Mouse (Mus musculus) ES-Bruce4 (cell line): ENCODE results near the gene Abca8a. TPM values are rescaled to one million over a fixed set of nuclear protein-coding genes. Genes with fewer than 3 reads are reported as not detected.
"Not testable (repeated sequence)": the region's sequence is repeated elsewhere in the genome, so short reads cannot be mapped to it uniquely, and the experiment has no call there.

Experiments
- H3K27ac ChIP-seq: 2 replicates; pipeline ENCODE4 v1.5.1; 2012; ENCODE audit warnings: low read length, inconsistent platforms; ENCODE audit not compliant: insufficient read depth
- H3K27me3 ChIP-seq: 2 replicates; pipeline ENCODE4 v1.6.1; 2012; ENCODE audit warnings: mild to moderate bottlenecking, low read length, inconsistent platforms; ENCODE audit not compliant: control insufficient read depth, poor library complexity, insufficient read depth, severe bottlenecking
- H3K36me3 ChIP-seq: 2 replicates; pipeline ENCODE4 v1.6.1; 2012; ENCODE audit warnings: inconsistent platforms, mild to moderate bottlenecking, low read length, moderate library complexity; ENCODE audit not compliant: control insufficient read depth, poor library complexity, insufficient read depth, severe bottlenecking
- H3K4me1 ChIP-seq: one replicate; pipeline ENCODE4 v1.8.1; 2011; ENCODE audit warnings: low read length; ENCODE audit not compliant: control insufficient read depth, insufficient read depth
- H3K4me3 ChIP-seq: 2 replicates; pipeline ENCODE4 v1.5.1; 2011; ENCODE audit warnings: low read depth, mild to moderate bottlenecking, low read length
- H3K9ac ChIP-seq: 2 replicates; pipeline ENCODE4 v1.6.1; 2012; ENCODE audit warnings: low read depth, mild to moderate bottlenecking, inconsistent platforms; ENCODE audit not compliant: poor library complexity, severe bottlenecking
- H3K9me3 ChIP-seq: replicated peaks from 2 replicates; pipeline ENCODE4 v1.6.1; 2012; ENCODE audit warnings: mild to moderate bottlenecking, low read length, inconsistent platforms; ENCODE audit not compliant: control insufficient read depth, poor library complexity, insufficient read depth, severe bottlenecking
- CTCF ChIP-seq: IDR thresholded peaks from one replicate; pipeline ENCODE4 v1.8.1; 2011; ENCODE audit warnings: low read depth, low read length
- EP300 ChIP-seq: IDR thresholded peaks from 2 replicates; pipeline ENCODE4 v1.6.1; 2011; ENCODE audit warnings: low read depth, low read length; ENCODE audit not compliant: insufficient read depth
- POLR2A ChIP-seq: IDR thresholded peaks from one replicate; pipeline ENCODE4 v1.8.1; 2011; ENCODE audit warnings: low read length; ENCODE audit not compliant: insufficient read depth
- polyA plus RNA-seq: library from polyadenylated mRNA; stranded (reverse); fragments of >200 nt; gene quantifications from 2 replicates; pipeline ENCODE4 v1.2.4, GENCODE M21; 2011; ENCODE audit warnings: low read depth; ENCODE audit not compliant: missing spikeins, insufficient read depth, insufficient read length

Abca8a gene
- polyA plus RNA-seq, 1 experiment, result not detected

DNA sequence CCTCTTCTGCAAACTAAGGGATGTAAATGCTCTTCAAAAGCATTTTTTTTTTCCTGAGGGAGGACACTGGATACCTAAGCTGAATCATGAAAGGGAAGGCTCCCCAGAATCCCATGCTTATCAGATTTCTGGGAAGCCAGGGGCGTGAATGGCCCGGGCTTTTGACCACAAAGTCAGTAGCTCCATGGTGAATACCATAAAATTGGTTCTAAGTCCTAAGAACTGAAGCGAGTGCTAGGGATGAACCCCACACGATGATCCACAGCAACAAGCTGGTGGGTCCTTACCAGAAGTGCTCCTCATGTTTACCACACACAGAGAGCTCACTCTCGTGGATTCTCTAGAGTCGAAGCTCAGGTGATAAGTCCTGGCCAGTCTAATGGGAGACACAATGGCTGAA, 101.8 kb downstream of the Abca8a start:
- no peaks in the 10 kb centered on the region; the same call in 1 of the 2 replicates for H3K9me3 ChIP-seq
- H3K36me3 ChIP-seq, result no peaks in the 10 kb centered on the region
- no peak overlapping the region for H3K27ac ChIP-seq
- no peaks in the 10 kb centered on the region for H3K4me1 ChIP-seq
- no peak for TF ChIP-seq CTCF
- no peak for TF ChIP-seq EP300
- no peak for TF ChIP-seq POLR2A
- no peak overlapping the region for H3K4me3 ChIP-seq
- H3K27me3 ChIP-seq, result no peaks in the 10 kb centered on the region
- no peak overlapping the region for H3K9ac ChIP-seq

DNA sequence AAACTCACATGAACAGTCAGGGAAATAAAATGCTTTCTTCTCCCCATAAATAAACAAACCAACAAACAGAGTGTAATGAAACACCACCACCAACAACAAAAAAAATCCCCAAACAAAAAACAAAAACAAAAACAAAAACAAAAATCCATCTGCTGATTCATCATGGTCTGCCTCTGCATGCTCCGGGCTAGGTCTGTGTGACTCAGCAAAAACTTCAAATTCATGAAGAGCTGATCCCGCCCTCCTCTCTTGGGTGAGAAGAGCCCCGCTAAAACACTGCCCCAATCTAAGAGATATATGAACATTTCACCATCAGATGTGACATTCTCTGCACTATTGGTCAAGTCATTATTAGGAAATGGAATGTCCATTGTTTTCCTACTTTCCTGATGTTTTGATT, 104.5 kb downstream of the Abca8a start:
- Histone ChIP-seq H3K4me1 (no peaks in the 10 kb centered on the region), H3K9me3 (no peaks in the 10 kb centered on the region; the same call in 1 of the 2 replicates), H3K27me3 (no peaks in the 10 kb centered on the region), H3K9ac (no peak overlapping the region), H3K36me3 (no peaks in the 10 kb centered on the region), H3K4me3 (no peak overlapping the region), H3K27ac (no peak overlapping the region)
- no peak for TF ChIP-seq EP300
- TF ChIP-seq POLR2A, result no peak
- TF ChIP-seq CTCF, result no peak

DNA sequence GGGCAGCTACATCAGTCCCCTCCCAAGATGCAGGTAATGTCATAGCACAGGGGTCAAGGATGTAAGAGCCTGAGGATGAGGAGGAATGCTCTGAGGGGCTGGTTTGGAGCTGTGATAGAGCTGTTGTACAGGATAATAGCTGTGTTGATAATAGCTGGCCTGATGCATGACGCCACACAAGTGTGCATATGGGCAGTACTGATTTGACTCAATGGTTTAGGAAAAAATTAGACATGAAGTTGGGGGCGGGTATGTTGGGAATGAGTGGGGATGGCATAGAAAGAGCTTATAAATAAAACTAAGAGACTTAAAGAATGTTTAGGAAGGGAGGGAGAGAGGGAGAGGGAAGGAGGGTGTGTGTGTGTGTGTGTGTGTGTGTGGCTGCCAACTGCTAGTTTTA, 105.5 kb downstream of the Abca8a start:
- Histone ChIP-seq H3K27ac (no peak overlapping the region), H3K4me1 (no peaks in the 10 kb centered on the region), H3K27me3 (no peaks in the 10 kb centered on the region), H3K36me3 (no peaks in the 10 kb centered on the region), H3K9ac (no peak overlapping the region), H3K9me3 (no peaks in the 10 kb centered on the region; the same call in 1 of the 2 replicates), H3K4me3 (no peak overlapping the region)
- TF ChIP-seq EP300 (no peak), POLR2A (no peak), CTCF (no peak)

DNA sequence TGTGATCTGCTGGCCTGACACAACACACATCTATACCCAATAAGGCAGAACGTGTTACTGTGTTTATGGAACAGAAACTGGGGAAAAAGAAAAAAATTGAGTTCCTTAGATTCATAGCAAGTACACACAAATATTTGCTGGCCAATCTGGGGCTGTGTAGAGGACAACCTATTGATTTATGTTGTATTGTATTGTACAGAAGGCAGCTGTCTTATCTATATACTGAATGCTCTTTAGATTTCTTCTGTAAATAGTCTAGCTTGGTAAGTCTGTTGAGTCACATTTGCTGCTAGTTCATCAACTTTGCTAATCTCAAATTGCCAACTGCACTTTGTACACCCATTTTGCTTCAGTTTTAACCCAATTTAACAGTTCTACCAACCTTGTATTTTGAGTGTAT, 107.6 kb downstream of the Abca8a start:
- H3K27me3 ChIP-seq, result no peaks in the 10 kb centered on the region
- H3K4me1 ChIP-seq, result no peaks in the 10 kb centered on the region
- H3K9ac ChIP-seq, result no peak overlapping the region
- TF ChIP-seq CTCF (no peak), POLR2A (no peak), EP300 (no peak)
- no peaks in the 10 kb centered on the region; the same call in 1 of the 2 replicates for H3K9me3 ChIP-seq
- H3K4me3 ChIP-seq, result no peak overlapping the region
- H3K27ac ChIP-seq, result no peak overlapping the region
- no peaks in the 10 kb centered on the region for H3K36me3 ChIP-seq

DNA sequence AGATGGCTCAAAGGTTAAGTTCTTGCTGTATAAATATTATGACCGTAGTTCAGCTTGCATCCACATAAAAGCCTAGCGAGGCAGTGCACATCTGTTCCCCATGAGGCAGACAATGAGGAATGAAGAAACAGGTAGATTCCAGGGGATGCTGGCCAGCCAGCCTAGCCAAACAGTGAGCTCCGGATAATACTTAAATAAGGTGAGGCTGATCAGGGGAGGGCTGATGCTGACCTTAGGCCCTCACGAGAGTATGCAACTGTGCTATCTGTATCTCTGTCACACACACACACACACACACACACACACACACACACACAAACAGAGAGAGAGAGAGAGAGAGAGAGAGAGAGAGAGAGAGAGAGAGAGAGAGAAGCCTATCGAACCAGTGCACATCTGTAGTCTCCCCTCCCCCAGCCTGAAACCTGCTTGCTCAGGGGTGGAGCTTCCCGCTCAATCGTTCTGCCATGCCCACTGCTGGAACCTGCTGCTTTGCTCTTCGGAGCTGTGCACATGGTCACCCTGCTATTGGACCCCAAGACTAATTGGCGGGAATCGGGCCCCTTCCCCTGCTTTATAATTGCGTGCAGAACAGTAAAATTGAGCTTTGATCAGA, 108.2 kb downstream of the Abca8a start:
- H3K9me3 ChIP-seq, H3K27me3 ChIP-seq, H3K27ac ChIP-seq, H3K36me3 ChIP-seq, H3K4me1 ChIP-seq, H3K4me3 ChIP-seq, H3K9ac ChIP-seq: not testable (repeated sequence)

DNA sequence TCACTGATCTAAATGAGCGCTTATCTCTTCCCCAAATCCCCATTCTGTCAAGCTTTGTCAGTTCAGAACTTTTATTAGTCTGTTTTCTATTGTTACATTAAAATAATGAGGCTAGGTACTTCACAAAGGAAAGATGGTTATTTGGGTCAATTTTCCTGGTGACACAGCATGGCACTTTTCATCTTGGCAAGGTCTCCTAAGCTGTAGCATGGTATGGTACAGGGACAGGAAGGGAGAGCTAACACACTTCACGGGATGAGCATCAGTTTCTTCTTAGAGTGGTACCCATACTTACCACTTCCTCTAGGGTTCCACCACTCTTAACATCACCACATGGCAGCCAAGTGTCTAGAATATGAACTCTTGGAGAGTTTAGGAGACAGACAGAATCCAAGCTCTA, 113.9 kb downstream of the Abca8a start:
- no peaks in the 10 kb centered on the region for H3K27me3 ChIP-seq
- H3K27ac ChIP-seq, result no peak overlapping the region
- no peaks in the 10 kb centered on the region for H3K36me3 ChIP-seq
- no peaks in the 10 kb centered on the region for H3K4me1 ChIP-seq
- H3K9me3 ChIP-seq, result no peaks in the 10 kb centered on the region
- TF ChIP-seq EP300, result no peak
- TF ChIP-seq CTCF, result no peak
- no peak for TF ChIP-seq POLR2A
- H3K4me3 ChIP-seq, result no peak overlapping the region
- no peak overlapping the region for H3K9ac ChIP-seq

Other genes with a start within 250 kb of the Abca8a start
- gene Abca8b, start 100.1 kb downstream of the Abca8a start, polyA plus RNA-seq, result 0.49 and 0.57 TPM in 2 replicates
- not detected in 2 replicates for gene Abca9, start 72.2 kb upstream of the Abca8a start, polyA plus RNA-seq
- gene Abca6, start 155.8 kb upstream of the Abca8a start, polyA plus RNA-seq, result not detected in 2 replicates
- 3.5 and 4.9 TPM in 2 replicates for gene Abca5, start 241.7 kb upstream of the Abca8a start, polyA plus RNA-seq